Mouse (Mus musculus): Measurements from ENCODE around the gene Scnn1g. TPM values are rescaled to one million over a fixed set of nuclear protein-coding genes. Genes with fewer than 3 reads are reported as not detected.

Scnn1g gene
- total RNA-seq (2021) = not detected
- long read RNA-seq, experiment 1 = 0 reads
- long read RNA-seq, experiment 2 = 0 reads

- DNase-seq (ENCODE audit: low spot score) = peak; percentile 64
Measured at GRCm38 (mm10) chr7:121734171-121734831, at the start of gene Scnn1g. Gene Scnn1g, plus strand, starts transcription at chr7:121734479.

GRCm38 (mm10) chr7:121685140-121685984, 48.9 kb upstream of the Scnn1g start:
- DNase-seq (ENCODE audit: low spot score) = no peak

DNA sequence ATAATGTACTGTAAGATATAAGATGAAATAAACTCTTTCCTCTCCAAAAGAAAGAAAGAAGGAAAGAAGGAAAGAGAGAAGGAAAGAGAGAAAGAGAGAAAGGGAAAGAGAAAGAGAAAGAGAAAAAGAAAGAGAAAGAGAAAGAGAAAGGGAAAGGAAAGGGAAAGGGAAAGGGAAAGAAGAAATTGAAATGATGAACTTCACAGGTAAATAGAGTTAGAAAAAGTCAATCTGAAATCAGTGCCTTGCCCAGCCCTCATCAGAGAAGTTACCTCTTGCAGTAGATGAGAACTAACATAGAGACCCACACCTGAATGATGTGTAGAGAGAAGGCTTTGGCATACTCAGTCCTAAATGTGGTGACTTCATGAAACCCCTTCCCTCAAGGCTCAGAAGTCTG, 44.9 kb upstream of the Scnn1g start:
- no peak for DNase-seq (ENCODE audit: low spot score)

DNA sequence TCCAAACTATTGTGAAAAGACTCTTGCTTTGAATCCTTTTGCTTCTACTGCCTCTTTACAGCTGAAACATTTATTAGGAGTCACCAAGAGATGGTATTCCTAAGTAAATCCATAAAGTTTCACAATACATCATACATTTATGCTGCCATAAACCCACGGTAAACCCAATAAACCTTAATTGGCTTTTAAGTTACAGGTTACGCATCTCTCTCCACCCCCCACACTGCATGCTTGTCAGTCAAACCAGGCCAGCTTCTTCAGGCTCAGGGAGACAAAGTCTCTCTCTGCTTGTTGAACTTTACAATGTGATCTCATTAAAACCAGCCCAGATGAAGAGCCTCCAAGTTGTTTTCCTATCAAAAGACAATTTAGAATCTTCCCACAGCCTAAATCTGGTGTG, 42.5 kb upstream of the Scnn1g start:
- DNase-seq (ENCODE audit: low spot score) = no peak

DNA sequence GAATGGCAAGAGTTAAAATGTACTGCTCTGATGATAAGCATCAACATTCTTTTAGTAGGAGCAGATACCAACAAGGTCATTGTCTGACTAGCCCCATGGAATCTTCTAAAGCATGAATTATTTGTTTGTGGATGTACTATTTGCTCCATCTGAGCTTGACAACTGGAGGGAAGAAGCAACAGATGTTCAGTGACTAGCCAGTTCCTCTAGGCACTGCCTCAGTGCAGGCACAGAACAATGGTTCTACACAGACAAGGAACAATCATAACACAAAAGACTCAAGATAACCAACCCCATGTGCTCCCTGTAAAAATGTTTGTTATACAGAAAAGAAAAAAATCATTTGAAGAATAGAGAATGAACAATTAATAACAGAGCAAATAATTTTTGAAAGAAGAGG, 37.1 kb upstream of the Scnn1g start:
- DNase-seq (ENCODE audit: low spot score) = no peak

GRCm38 (mm10) chr7:121697574-121697973, 36.7 kb upstream of the Scnn1g start:
- no peak for DNase-seq (ENCODE audit: low spot score)

GRCm38 (mm10) chr7:121699218-121699617, 35.1 kb upstream of the Scnn1g start:
- DNase-seq (ENCODE audit: low spot score) = no peak

- no peak for DNase-seq (ENCODE audit: low spot score)
Measured at GRCm38 (mm10) chr7:121700480-121700879, 33.8 kb upstream of the Scnn1g start.

- no peak for DNase-seq (ENCODE audit: low spot score)
Measured at GRCm38 (mm10) chr7:121701983-121702382, 32.3 kb upstream of the Scnn1g start.

DNA sequence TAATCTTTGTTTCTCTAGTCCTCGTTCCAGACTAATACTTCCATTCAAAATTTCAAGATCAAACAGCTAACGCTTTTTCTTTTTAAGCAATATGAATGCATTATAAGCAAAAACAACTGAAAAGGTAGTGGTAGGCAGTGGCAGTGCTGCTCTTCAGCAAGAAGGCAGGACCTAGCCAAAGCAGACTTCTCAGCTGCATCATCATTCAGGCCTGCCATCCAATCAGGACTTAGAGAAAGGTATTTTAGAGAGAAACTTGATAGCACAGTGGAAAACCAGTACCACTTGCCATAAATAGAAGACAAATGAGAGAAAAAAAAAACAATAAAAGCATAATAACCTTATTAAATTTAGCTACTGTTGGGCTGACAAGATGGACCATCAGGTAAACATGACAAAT, 29.2 kb upstream of the Scnn1g start:
- DNase-seq (ENCODE audit: low spot score) = no peak

GRCm38 (mm10) chr7:121706411-121707072, 27.7 kb upstream of the Scnn1g start:
- peak; percentile 39 for DNase-seq (ENCODE audit: low spot score)

GRCm38 (mm10) chr7:121707073-121707667, 27.1 kb upstream of the Scnn1g start, which contains the start of gene Usp31:
Gene Usp31, minus strand, starts transcription at chr7:121707253.
- peak; percentile 95 for DNase-seq (ENCODE audit: low spot score)

GRCm38 (mm10) chr7:121711171-121711570, 23.1 kb upstream of the Scnn1g start:
- DNase-seq (ENCODE audit: low spot score) = no peak

DNA sequence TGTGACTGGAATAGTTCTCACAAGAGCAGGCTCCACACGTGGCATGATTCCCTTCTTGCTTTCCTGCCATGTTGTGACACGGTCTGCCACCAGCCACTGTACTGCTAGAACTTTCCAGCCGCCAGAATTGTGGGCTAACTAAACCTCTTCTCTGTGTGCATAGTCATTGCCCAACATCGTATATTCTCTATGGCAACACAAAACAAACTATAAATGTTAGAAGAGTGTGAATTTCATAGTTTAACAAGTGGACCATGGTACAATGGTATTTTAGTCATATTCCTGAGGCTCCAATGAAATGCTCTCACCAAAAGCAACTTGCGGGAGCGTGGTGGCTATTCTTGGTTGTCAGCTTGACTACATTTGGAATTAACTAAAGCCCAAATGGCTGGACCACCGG, 17.2 kb upstream of the Scnn1g start:
- DNase-seq (ENCODE audit: low spot score) = no peak

DNA sequence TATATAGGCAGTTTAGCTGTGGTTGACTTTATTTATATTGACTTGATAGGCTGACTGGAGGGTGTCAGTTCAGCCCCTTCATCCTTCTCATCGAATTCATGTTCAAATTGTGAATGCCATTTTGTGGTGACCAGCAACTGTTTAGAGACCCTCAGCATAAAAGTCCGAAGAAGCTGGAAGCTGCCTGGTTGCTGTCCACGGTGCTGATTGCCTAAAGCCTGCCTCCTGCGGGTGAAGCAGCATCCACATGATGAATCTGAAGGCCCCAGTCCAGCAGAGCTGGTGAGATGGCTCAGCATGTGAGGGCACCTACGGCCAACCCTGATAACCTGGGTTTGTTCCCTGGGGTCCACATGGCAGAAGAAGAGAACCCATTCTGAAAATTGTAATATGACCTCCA, 4.1 kb upstream of the Scnn1g start:
- no peak for DNase-seq (ENCODE audit: low spot score)

GRCm38 (mm10) chr7:121737511-121738415, 3.5 kb downstream of the Scnn1g start:
- DNase-seq (ENCODE audit: low spot score) = no peak

DNA sequence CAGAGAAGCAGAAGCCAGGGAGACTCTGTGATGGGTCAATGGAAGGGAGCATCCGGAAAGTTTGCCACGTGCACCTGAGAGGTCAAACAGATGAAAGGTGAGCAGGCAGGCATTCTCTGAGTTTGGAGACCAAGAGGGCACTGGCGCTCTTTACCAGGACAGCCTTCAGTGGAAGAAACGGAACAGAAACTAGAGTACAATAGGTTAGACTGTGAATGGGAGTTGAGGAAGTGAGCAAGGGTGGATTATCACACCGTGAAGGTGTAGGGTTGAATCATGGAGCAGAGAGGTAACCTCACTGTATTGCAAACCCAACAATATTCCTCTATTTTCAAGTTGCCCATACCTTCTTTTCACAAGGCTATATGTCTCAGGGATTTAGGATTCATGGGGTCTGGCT, 16.0 kb downstream of the Scnn1g start:
- DNase-seq (ENCODE audit: low spot score) = no peak

GRCm38 (mm10) chr7:121754748-121755147, 20.5 kb downstream of the Scnn1g start:
- DNase-seq (ENCODE audit: low spot score) = no peak

DNA sequence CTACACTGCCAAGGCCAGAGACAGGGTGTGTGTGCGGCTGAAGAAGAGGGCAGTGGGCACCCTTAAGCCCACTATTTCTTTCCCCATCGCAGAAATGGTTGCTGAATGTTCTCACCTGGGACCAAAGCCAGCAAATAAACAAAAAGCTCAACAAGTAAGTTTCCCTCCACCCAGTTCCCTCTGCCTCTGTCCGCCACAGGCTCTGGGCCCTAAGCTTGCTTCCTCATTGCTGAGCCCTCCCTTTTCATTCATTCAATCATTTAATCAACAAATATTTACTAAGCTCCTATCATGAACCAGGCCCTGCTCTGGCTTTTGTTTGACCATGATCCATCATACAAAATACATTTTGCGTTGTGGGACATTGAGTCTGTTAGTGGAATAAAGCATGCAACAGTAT, 29.0 kb downstream of the Scnn1g start:
- DNase-seq (ENCODE audit: low spot score) = no peak

- DNase-seq (ENCODE audit: low spot score) = no peak
Measured at GRCm38 (mm10) chr7:121767900-121768299, 33.6 kb downstream of the Scnn1g start.

DNA sequence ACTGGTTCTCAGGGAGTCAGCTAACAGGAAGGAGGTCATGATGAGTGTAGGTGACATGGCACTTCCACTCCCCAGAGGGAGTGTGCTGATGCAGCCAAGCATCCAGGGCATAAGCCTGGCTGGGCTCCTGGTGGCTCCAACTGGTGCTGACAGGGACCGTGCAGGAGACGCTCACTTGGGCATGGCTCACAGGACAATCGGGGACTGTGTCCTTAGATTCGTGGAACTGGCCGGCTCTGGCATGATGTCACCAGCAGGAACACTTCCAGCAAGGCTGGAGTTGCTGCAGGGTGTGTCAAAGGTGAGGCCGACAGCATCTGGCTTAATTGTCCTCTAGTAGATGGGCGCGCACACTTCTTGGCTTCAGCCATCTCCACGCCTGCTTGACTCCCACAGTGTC, 34.7 kb downstream of the Scnn1g start:
- DNase-seq (ENCODE audit: low spot score) = no peak

Data from gastrocnemius, adult 18-20 months (tissue).